Mouse (Mus musculus) small intestine, adult 2 months (tissue): ENCODE results near the gene Hnrnpul1.

Experiments
- CTCF ChIP-seq: fragments of 200-500 bp; IDR thresholded peaks from 2 replicates; pipeline ENCODE4 v1.5.1; 2012; ENCODE audit warnings: low read depth, mild to moderate bottlenecking, control low read depth, inconsistent platforms, low read length, moderate library complexity, mixed read lengths; ENCODE audit not compliant: insufficient replicate concordance, insufficient read length; ENCODE audit errors: extremely low read depth
- POLR2A ChIP-seq: fragments of 200-500 bp; IDR thresholded peaks from 2 replicates; pipeline ENCODE4 v1.6.1; 2012; ENCODE audit warnings: low read depth, mild to moderate bottlenecking, control low read depth, inconsistent platforms, low read length, moderate library complexity

DNA sequence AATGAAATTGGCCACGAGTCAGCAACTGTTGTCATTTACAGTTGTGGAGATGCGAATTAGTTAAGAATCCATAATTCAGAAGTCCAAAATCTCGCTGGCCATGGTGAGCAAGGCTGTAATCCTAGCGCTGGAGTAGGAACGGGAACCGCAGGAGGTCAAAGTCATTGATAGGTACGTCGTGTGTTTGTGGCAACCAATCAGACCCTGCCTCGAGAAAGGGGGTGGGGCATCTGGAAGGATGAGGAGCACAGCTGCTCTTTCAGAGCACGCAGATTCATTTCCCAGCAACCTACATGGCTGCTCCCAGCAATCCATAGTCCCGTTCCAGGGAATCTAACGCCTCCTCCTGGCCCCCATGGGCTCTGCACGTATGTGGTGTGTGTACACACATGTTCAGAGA is 54.7 kb downstream of the Hnrnpul1 start:
- TF ChIP-seq CTCF (no peak), POLR2A (no peak)
